Mouse (Mus musculus) ovary, adult 18-20 months (tissue): Measurements from ENCODE around the gene Lrrc58.

ENCODE experiments used
- DNase-seq: peaks from one replicate; pipeline ENCODE4 v3.0.0; 2022; ENCODE audit warnings: low spot score, mixed read lengths

Lrrc58 gene

DNA sequence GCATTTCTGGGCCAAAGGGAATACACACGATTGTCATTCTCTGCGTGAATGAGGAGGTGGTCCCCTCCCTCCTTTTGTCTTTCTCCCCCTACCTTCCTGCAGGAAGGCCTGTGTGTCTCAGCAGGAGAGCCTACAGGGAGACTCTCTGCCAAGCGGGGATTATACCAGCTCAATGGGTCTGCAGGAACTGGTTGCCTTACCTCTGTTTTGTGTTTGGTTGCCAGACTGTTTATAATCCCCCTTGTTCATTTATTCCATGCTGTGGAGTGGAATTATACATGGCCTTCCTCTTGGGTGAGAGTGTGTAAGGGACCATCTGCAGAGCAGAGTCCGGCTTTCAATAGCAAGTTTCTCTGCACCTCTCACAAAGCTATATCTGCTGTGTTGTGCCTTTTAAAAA, 58.9 kb downstream of the Lrrc58 start:
- DNase-seq: no peak

DNA sequence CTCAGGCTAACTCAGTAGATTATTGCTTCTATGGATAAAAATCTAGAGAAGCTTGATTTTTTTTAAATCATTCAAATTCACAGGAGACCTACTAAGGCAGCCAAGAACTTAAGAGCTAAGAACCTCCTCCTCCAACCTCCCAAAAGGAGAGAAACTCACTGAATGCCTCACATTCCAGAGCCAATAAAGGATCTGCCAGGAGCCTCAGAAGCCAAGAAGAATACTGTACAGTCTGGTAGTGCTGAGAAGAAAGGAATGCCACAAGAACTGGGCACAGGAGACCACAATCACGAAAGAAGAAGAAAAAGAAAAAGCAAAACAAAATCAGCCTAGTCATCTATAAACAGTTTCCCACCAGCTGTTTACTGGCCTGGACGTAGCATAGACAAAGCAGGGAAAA, 60.8 kb downstream of the Lrrc58 start:
- no peak for DNase-seq

DNA sequence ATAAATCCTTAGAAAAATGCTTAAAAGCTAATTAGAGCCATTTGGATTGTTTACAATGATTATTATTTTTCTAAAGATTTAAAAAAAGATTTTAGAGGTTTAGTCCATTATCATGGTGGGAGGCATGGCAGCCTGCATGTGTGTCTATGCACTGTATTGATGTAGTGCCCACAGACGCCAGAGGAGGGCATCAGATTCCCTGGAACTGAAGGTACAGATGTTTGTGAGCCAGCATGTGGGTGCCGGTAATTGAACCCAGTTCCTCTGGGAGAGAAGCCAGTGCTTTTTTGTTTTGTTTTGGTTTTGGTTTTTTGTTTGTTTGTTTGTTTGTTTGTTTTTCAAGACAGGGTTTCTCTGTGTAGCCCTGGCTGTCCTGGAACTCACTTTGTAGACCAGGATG, 61.4 kb downstream of the Lrrc58 start:
- no peak for DNase-seq

DNA sequence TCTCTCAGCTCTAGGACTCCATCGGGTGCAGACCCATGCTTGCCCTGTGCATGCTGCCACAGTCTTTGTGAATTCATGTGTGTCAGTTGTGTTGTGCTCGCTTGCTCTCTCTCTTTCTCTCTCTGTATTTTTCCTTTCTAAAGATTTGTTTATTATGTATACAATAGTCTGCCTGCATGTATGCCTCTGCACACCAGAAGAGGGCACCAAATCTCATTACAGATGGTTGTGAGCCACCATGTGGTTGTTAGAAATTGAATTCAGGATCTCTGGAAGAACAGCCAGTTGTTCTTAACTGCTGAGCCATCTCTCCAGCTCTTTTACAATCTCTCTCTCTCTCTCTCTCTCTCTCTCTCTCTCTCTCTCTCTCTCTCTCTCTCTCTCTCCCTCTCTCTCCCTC, 66.7 kb downstream of the Lrrc58 start:
- no peak for DNase-seq

DNA sequence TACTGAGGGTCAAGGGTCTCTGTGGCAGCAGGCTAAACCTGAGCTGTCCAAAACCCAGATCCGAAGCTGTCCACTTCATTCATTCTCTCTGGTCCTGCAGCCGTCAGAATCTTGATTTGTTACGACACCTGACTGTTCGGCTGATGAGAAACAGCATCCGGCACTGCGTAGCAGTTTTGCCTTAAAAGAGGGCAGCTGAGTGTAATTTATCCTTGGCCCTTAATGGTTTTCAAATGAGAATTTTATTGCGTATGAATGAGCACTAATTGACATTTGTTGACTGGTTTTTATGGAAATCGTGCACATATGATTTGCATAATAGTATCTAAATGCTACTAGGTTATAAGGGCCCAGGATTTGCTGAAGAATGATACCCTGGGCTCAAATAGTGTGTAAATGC, 69.1 kb downstream of the Lrrc58 start:
- DNase-seq: no peak
